Mouse (Mus musculus): ENCODE data around the gene Cped1. TPM values are rescaled to one million over a fixed set of nuclear protein-coding genes. Genes with fewer than 3 reads are reported as not detected.
A peak's percentile ranks its signal among the peaks of the same experiment; 100 is the strongest.

Cped1 gene
- 10.4 and 10.7 TPM in 2 replicates for polyA plus RNA-seq (2015; fragmentation: Nextera tagmentation; extraction: Ambion mirVana)

- Histone ChIP-seq H3K9ac (ENCODE audit: low read length) (peak within 1 kb of the TSS; percentile 63), H3K27me3 (ENCODE audit: control insufficient read depth, insufficient read depth, low read length) (no peaks in the 10 kb centered on the region)
- TF ChIP-seq EP300 (optimal IDR thresholded peaks at IDR 0.05) (no peak), CTCF (IDR thresholded peaks at IDR 0.05; ENCODE audit: low read depth) (no peak)
Observed at GRCm38 (mm10) chr6:21985732-21986540, at the start of gene Cped1. Cped1 (plus strand) TSS chr6:21985916.

GRCm38 (mm10) chr6:21937981-21938635, 47.6 kb upstream of the Cped1 start:
- Histone ChIP-seq H3K9me3 (ENCODE audit: control insufficient read depth, low read length) (no peaks in the 10 kb centered on the region), H3K4me3 (ENCODE audit: low read depth, low read length) (no peak overlapping the region), H3K9ac (ENCODE audit: low read length) (no peak overlapping the region), H3K4me1 (replicated peaks; ENCODE audit: control insufficient read depth, insufficient read depth) (no peaks in the 10 kb centered on the region), H3K4me2 (replicated peaks; ENCODE audit: low read depth) (no peak overlapping the region), H3K27ac (replicated peaks) (no peak overlapping the region), H3K36me3 (ENCODE audit: control insufficient read depth, insufficient read depth, low read length) (no peaks in the 10 kb centered on the region), H3K27me3 (ENCODE audit: control insufficient read depth, insufficient read depth, low read length) (no peaks in the 10 kb centered on the region)
- TF ChIP-seq EP300 (optimal IDR thresholded peaks at IDR 0.05): no peak
- TF ChIP-seq CTCF (IDR thresholded peaks at IDR 0.05; ENCODE audit: low read depth): no peak
- ATAC-seq (ENCODE audit: low FRiP score, low TSS enrichment): no peak
- 67% methylated on average over 4 of the region's 4 CpGs for WGBS
- DNase-seq (ENCODE audit: low spot score): no peak

More at GRCm38 (mm10) chr6:21985732-21986540, at the start of gene Cped1:
- H3K27ac ChIP-seq (replicated peaks): peak within 1 kb of the TSS; percentile 87
- H3K4me2 ChIP-seq (replicated peaks; ENCODE audit: low read depth): peak within 1 kb of the TSS; percentile 78
- WGBS: under 1% methylated on average over 38 of the region's 38 CpGs
- peak within 1 kb of the TSS; percentile 51 for H3K4me3 ChIP-seq (ENCODE audit: low read depth, low read length)
- no peaks in the 10 kb centered on the region for H3K36me3 ChIP-seq (ENCODE audit: control insufficient read depth, insufficient read depth, low read length)
- no peaks in the 10 kb centered on the region for H3K9me3 ChIP-seq (ENCODE audit: control insufficient read depth, low read length)
- no peaks in the 10 kb centered on the region for H3K4me1 ChIP-seq (replicated peaks; ENCODE audit: control insufficient read depth, insufficient read depth)
- DNase-seq (ENCODE audit: low spot score) (peak; percentile 53), ATAC-seq (ENCODE audit: low FRiP score, low TSS enrichment) (peak; percentile 78)

DNA sequence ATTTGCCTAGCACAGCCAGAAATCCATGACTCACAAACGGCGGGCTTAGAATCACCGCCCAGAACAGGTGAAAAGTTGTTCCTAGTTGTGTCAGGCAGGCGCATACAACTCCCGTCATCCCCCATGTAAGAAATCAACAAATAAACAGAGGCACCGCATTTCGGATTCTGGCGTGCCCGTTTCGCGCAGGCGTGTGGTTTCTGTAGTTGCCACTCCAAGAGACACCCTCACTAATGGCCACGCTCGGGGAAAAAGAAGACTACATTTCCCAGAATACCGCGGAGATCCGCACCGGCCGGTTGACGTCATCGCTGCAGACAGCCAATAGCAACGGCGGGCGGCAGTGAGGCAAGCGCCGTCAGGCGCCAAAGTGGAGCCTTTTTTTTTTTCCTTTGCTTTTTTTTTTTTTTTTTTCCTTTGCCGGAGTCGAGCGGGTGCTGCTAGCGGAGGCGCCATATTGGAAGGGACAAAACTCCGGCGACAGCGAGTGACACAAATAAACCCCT, 36.4 kb upstream of the Cped1 start, which contains the start of gene Ing3:
Gene Ing3 (plus strand): TSS at position 346 of the 506 bp plus-strand sequence.
- peak within 1 kb of the TSS; percentile 98 for H3K27ac ChIP-seq (replicated peaks)
- peak; percentile 97 for DNase-seq (ENCODE audit: low spot score)
- peak within 1 kb of the TSS; percentile 68 for H3K4me3 ChIP-seq (ENCODE audit: low read depth, low read length)
- H3K9me3 ChIP-seq (ENCODE audit: control insufficient read depth, low read length): no peaks in the 10 kb centered on the region
- H3K4me1 ChIP-seq (replicated peaks; ENCODE audit: control insufficient read depth, insufficient read depth): peaks cover 3% of the 10 kb centered on the region; the same call in 1 of the 2 replicates
- no peaks in the 10 kb centered on the region for H3K27me3 ChIP-seq (ENCODE audit: control insufficient read depth, insufficient read depth, low read length)
- H3K9ac ChIP-seq (ENCODE audit: low read length): peak within 1 kb of the TSS; percentile 79
- H3K4me2 ChIP-seq (replicated peaks; ENCODE audit: low read depth): peak within 1 kb of the TSS; percentile 72
- TF ChIP-seq EP300 (optimal IDR thresholded peaks at IDR 0.05): no peak
- no peak for TF ChIP-seq CTCF (IDR thresholded peaks at IDR 0.05; ENCODE audit: low read depth)
- peak; percentile 98 for ATAC-seq (ENCODE audit: low FRiP score, low TSS enrichment)
- H3K36me3 ChIP-seq (ENCODE audit: control insufficient read depth, insufficient read depth, low read length): no peaks in the 10 kb centered on the region
- WGBS: under 1% methylated on average over 35 of the region's 35 CpGs

- no peaks in the 10 kb centered on the region for H3K36me3 ChIP-seq (ENCODE audit: control insufficient read depth, insufficient read depth, low read length)
- ATAC-seq (ENCODE audit: low FRiP score, low TSS enrichment): peak; percentile 96
- peak overlapping the region; percentile 79 for H3K9ac ChIP-seq (ENCODE audit: low read length)
- H3K9me3 ChIP-seq (ENCODE audit: control insufficient read depth, low read length): no peaks in the 10 kb centered on the region
- peak overlapping the region; percentile 68 for H3K4me3 ChIP-seq (ENCODE audit: low read depth, low read length)
- no peak for TF ChIP-seq EP300 (optimal IDR thresholded peaks at IDR 0.05)
- peak; percentile 27; the same call in 1 of the 2 replicates for TF ChIP-seq CTCF (IDR thresholded peaks at IDR 0.05; ENCODE audit: low read depth)
- under 1% methylated on average over 57 of the region's 68 CpGs for WGBS
- H3K4me2 ChIP-seq (replicated peaks; ENCODE audit: low read depth): peak overlapping the region; percentile 72
- peak overlapping the region; percentile 98 for H3K27ac ChIP-seq (replicated peaks)
- peak; percentile 97 for DNase-seq (ENCODE audit: low spot score)
- peaks cover 3% of the 10 kb centered on the region; the same call in 1 of the 2 replicates for H3K4me1 ChIP-seq (replicated peaks; ENCODE audit: control insufficient read depth, insufficient read depth)
- H3K27me3 ChIP-seq (ENCODE audit: control insufficient read depth, insufficient read depth, low read length): no peaks in the 10 kb centered on the region
Observed at GRCm38 (mm10) chr6:21949771-21950448, 35.8 kb upstream of the Cped1 start.

GRCm38 (mm10) chr6:21950676-21951075, 35.0 kb upstream of the Cped1 start:
- Histone ChIP-seq H3K9ac (ENCODE audit: low read length) (peak overlapping the region; percentile 79), H3K4me2 (replicated peaks; ENCODE audit: low read depth) (peak overlapping the region; percentile 72), H3K27ac (replicated peaks) (peak overlapping the region; percentile 98; the same call in 1 of the 2 replicates), H3K27me3 (ENCODE audit: control insufficient read depth, insufficient read depth, low read length) (no peaks in the 10 kb centered on the region), H3K4me3 (ENCODE audit: low read depth, low read length) (peak overlapping the region; percentile 68), H3K36me3 (ENCODE audit: control insufficient read depth, insufficient read depth, low read length) (no peaks in the 10 kb centered on the region), H3K4me1 (replicated peaks; ENCODE audit: control insufficient read depth, insufficient read depth) (peaks cover 3% of the 10 kb centered on the region; the same call in 1 of the 2 replicates), H3K9me3 (ENCODE audit: control insufficient read depth, low read length) (no peaks in the 10 kb centered on the region)
- TF ChIP-seq CTCF (IDR thresholded peaks at IDR 0.05; ENCODE audit: low read depth): no peak
- TF ChIP-seq EP300 (optimal IDR thresholded peaks at IDR 0.05): no peak
- no peak for ATAC-seq (ENCODE audit: low FRiP score, low TSS enrichment)
- 55% methylated on average over 2 of the region's 2 CpGs for WGBS
- DNase-seq (ENCODE audit: low spot score): no peak
